Mouse (Mus musculus) hindbrain, embryonic 13.5 days (tissue): Measurements from ENCODE around the gene Fbxw16. TPM values are rescaled to one million over a fixed set of nuclear protein-coding genes. Genes with fewer than 3 reads are reported as not detected.
"Not testable (repeated sequence)": the region's sequence is repeated elsewhere in the genome, so short reads cannot be mapped to it uniquely, and the experiment has no call there.

Experiments
- ATAC-seq: fragments of 200-750 bp; cut with Nextera tagmentation; 2 replicates; pipeline ENCODE4 v1.8.0; 2017; ENCODE audit warnings: moderate TSS enrichment; ENCODE audit not compliant: low FRiP score
- H3K27ac ChIP-seq: fragments of 300-500 bp; sonication (generic); 2 replicates; pipeline ENCODE4 v1.5.1; 2015; ENCODE audit warnings: inconsistent platforms, mild to moderate bottlenecking, moderate library complexity
- H3K27me3 ChIP-seq: fragments of 300-500 bp; sonication (generic); 2 replicates; pipeline ENCODE4 v1.6.1; 2015; ENCODE audit warnings: mild to moderate bottlenecking, inconsistent platforms
- H3K36me3 ChIP-seq: fragments of 300-500 bp; sonication (generic); 2 replicates; pipeline ENCODE4 v1.6.1; 2015; ENCODE audit warnings: mild to moderate bottlenecking, inconsistent platforms
- H3K4me1 ChIP-seq: fragments of 300-500 bp; sonication (generic); replicated peaks from 2 replicates; pipeline ENCODE4 v1.6.1; 2015; ENCODE audit warnings: inconsistent platforms
- H3K4me2 ChIP-seq: fragments of 300-500 bp; sonication (generic); 2 replicates; pipeline ENCODE4 v1.6.1; 2015; ENCODE audit warnings: inconsistent platforms, mild to moderate bottlenecking, moderate library complexity
- H3K4me3 ChIP-seq: fragments of 300-500 bp; sonication (generic); 2 replicates; pipeline ENCODE4 v1.5.1; 2015; ENCODE audit warnings: mild to moderate bottlenecking, inconsistent platforms
- H3K9ac ChIP-seq: fragments of 300-500 bp; sonication (generic); 2 replicates; pipeline ENCODE4 v1.6.1; 2015; ENCODE audit warnings: mild to moderate bottlenecking, inconsistent platforms
- H3K9me3 ChIP-seq: fragments of 300-500 bp; sonication (generic); 2 replicates; pipeline ENCODE4 v1.6.1; 2016; ENCODE audit warnings: inconsistent platforms
- whole genome bisulfite sequencing: fragments of 180-500 bp; shearing (Covaris S2); methylation state at CpG from one replicate; pipeline ENCODE4 v1.1.7; 2015; 5-methylcytosine and 5-hydroxymethylcytosine counted together
- polyA plus RNA-seq: library from polyadenylated mRNA; unstranded; fragments of >200 nt; fragmentation: Nextera tagmentation; extraction: Ambion mirVana; gene quantifications from 2 replicates; pipeline ENCODE4 v1.2.1, GENCODE M21; 2015

Fbxw16 gene
- polyA plus RNA-seq: not detected in 2 replicates

GRCm38 (mm10) chr9:109449040-109449439 is at the start of gene Fbxw16:
Gene Fbxw16 (minus strand): TSS chr9:109449140.
- H3K36me3 ChIP-seq: no peaks in the 10 kb centered on the region
- no peak for ATAC-seq
- no peaks in the 10 kb centered on the region for H3K4me1 ChIP-seq

GRCm38 (mm10) chr9:109495775-109496174 is 46.8 kb upstream of the Fbxw16 start, which contains the start of gene Fbxw19:
Gene Fbxw19 (minus strand): TSS chr9:109495875.
- H3K4me1 ChIP-seq, H3K4me2 ChIP-seq, H3K9me3 ChIP-seq, H3K27ac ChIP-seq, ATAC-seq, H3K36me3 ChIP-seq, H3K27me3 ChIP-seq, H3K4me3 ChIP-seq, H3K9ac ChIP-seq: not testable (repeated sequence)
- 78% methylated on average over 1 of the region's 1 CpGs for WGBS

More at GRCm38 (mm10) chr9:109449040-109449439, at the start of gene Fbxw16:
- Histone ChIP-seq H3K9ac (no peak within 1 kb of the TSS), H3K4me2 (no peak within 1 kb of the TSS), H3K4me3 (no peak within 1 kb of the TSS), H3K27me3 (no peaks in the 10 kb centered on the region), H3K9me3 (no peaks in the 10 kb centered on the region; the same call in 1 of the 2 replicates), H3K27ac (no peak within 1 kb of the TSS)

GRCm38 (mm10) chr9:109432956-109433355 is 16.0 kb downstream of the Fbxw16 start:
- no peaks in the 10 kb centered on the region for H3K36me3 ChIP-seq
- no peak overlapping the region for H3K9ac ChIP-seq
- WGBS: 85% methylated on average over 1 of the region's 1 CpGs
- no peaks in the 10 kb centered on the region for H3K9me3 ChIP-seq
- H3K4me3 ChIP-seq: no peak overlapping the region
- H3K4me1 ChIP-seq: no peaks in the 10 kb centered on the region
- no peak for ATAC-seq
- H3K27me3 ChIP-seq: no peaks in the 10 kb centered on the region
- H3K4me2 ChIP-seq: no peak overlapping the region
- H3K27ac ChIP-seq: no peak overlapping the region

- not testable (repeated sequence) for H3K9ac ChIP-seq, H3K9me3 ChIP-seq, H3K4me2 ChIP-seq, H3K27me3 ChIP-seq, H3K27ac ChIP-seq, H3K36me3 ChIP-seq, H3K4me3 ChIP-seq, ATAC-seq, H3K4me1 ChIP-seq
- 89% methylated on average over 4 of the region's 4 CpGs for WGBS
These were observed 44.7 kb downstream of the Fbxw16 start, which contains the start of gene Fbxw22 for GRCm38 (mm10) chr9:109404196-109404595. Gene Fbxw22 (minus strand): TSS chr9:109404296.

Other genes starting within 250 kb of the Fbxw16 start
- gene Fbxw20, start 214.4 kb downstream of the Fbxw16 start, polyA plus RNA-seq: not detected in 2 replicates
- not detected in 2 replicates for gene Fbxw14, start 161.5 kb downstream of the Fbxw16 start, polyA plus RNA-seq
- not detected in 2 replicates for gene Fbxw28, start 109.5 kb downstream of the Fbxw16 start, polyA plus RNA-seq
- gene Fbxw22, start 44.8 kb downstream of the Fbxw16 start, polyA plus RNA-seq: not detected in 2 replicates
- not detected in 2 replicates for gene Fbxw19, start 46.7 kb upstream of the Fbxw16 start, polyA plus RNA-seq
- gene Fbxw15, start 119.1 kb upstream of the Fbxw16 start, polyA plus RNA-seq: not detected in 2 replicates
- gene Fbxw24, start 176.9 kb upstream of the Fbxw16 start, polyA plus RNA-seq: not detected in 2 replicates
- not detected in 2 replicates for gene Fbxw25, start 215.5 kb upstream of the Fbxw16 start, polyA plus RNA-seq